Mouse (Mus musculus): ENCODE data around the gene Thbs2.
"Not testable (repeated sequence)": the region's sequence is repeated elsewhere in the genome, so short reads cannot be mapped to it uniquely, and the experiment has no call there.

Thbs2 gene

DNA sequence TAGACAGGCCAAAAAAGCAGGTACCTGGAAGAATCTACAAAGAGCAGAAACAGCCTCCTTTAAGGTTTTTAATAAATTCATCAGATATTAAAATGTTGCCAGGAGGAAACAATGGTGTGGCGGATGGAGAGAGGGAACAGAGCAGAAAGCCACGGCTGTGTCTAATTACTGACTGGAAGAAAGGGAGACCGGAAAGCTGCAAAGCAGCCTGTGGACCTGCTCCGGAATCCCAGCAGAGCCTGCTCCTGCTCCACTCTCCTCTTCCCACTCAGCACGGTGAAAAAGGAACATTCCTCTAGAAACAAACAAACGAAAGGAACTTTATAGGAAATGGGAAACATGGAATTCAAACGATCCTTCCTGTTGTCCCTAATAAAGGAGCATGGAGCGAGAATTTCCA, 69.6 kb downstream of the Thbs2 start:
- no peak for DNase-seq

DNA sequence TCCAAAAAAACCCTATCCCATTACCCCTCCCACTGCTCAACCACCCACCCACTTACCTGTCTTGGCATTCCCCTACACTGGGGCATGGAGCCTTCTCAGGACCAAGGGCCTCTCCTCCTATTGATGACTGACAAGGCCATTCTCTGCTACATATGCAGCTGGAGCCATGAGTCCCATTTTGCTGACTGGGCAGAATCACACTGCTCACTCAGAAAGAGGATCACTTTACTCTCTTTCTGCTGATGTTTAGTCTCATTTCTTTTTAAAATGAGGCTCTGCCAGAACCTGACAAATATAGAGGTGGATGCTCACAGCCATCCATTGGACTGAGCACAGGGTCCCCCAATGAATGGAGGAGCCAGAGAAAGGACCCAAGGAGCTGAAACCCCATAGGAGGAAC, 73.0 kb downstream of the Thbs2 start:
- DNase-seq, result not testable (repeated sequence)

DNA sequence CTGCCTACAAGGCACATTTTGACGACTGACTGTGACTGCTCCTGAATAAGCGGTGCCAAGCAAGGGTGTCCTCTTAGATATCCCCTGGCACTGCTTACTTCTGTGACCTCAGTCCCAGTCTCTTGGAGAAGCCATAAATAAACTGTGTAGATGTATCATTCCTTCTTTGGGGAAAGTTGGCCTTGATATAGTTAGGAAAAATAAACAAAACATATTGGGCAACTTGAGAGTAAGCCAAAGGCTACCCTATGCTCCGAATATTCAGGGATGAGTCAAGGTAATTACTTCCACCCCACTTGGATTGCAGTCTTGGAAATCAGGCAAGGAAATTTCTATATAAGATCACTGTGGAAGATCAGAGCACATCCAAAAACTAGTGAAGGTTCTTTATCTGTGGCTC, 74.0 kb downstream of the Thbs2 start:
- DNase-seq, result no peak

DNA sequence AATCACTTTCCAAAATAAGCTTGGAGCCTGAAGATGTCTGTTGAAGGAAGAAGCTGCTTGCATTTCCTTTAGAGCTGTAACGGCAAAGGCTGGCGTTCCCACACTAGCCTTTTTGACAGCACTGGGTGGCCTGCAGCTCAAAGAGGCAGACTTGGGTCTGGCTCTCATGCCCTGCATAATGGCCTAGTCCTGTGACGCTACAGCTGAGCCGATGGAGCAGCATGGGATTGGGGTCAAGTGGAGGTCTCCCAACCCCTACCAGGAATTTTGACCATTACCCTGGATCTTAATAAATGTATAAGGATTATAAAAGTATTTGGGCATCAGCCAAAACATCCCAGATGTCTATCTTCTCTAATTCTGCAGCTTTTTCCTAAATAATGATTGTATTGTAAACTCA, 75.0 kb downstream of the Thbs2 start:
- no peak for DNase-seq
